Mouse (Mus musculus) frontal cortex, postnatal 25 days (tissue): Measurements from ENCODE around the gene Kmt2b.

Experiments
- DNase-seq, 2 experiments: peaks; one replicate each; pipeline ENCODE4 v3.0.0; 2022; ENCODE audit warnings: low spot score in 2 of 2

The Kmt2b gene

DNA sequence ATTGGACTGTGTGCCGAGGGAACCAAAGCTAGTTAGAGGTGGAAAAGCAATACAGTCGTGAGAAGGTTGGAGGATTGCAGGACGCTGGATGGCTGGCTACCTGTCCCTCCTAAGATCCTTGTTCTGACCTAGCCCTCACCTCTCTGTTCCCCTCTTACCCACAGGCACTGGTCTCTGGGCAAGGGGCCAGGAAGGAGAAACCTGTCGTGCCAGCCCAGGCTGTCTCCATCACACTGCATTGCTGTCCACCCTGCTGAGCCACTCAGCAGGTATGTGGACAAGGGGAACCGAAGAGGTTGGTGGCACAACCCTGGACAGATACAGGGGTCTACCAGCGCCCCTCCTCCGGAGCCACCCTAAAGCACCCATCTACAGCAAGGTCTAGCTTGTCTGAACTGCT is 12.1 kb upstream of the Kmt2b start:
- no peak for DNase-seq

- peak; percentile 74 to 82 for DNase-seq
These were observed 11.4 kb upstream of the Kmt2b start for GRCm38 (mm10) chr7:30599933-30600353.

GRCm38 (mm10) chr7:30598786-30599185 is 10.3 kb upstream of the Kmt2b start, which contains the start of gene Zbtb32:
Gene Zbtb32 (minus strand): TSS chr7:30598909.
- DNase-seq = no peak

DNA sequence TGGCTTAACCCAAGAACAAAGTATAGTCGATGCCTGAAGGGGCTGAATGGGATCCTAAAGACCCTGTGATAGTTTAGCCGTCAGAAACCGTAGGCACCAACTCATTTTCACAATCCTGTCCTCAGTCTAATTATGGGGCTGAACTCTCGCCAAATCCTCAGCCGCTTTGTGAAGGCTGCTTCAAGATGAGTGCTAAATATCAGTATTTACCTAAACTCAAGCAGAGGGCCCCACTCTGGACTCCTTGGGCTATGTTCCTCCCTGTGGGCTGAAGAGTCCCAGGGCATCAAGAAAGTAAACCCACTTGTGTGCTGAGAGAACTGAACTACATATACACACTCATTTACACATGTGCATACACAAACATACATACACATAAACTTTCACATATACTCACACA is 8.3 kb upstream of the Kmt2b start:
- no peak for DNase-seq

- DNase-seq = no peak
These were observed 7.6 kb upstream of the Kmt2b start for GRCm38 (mm10) chr7:30596093-30596492.

DNA sequence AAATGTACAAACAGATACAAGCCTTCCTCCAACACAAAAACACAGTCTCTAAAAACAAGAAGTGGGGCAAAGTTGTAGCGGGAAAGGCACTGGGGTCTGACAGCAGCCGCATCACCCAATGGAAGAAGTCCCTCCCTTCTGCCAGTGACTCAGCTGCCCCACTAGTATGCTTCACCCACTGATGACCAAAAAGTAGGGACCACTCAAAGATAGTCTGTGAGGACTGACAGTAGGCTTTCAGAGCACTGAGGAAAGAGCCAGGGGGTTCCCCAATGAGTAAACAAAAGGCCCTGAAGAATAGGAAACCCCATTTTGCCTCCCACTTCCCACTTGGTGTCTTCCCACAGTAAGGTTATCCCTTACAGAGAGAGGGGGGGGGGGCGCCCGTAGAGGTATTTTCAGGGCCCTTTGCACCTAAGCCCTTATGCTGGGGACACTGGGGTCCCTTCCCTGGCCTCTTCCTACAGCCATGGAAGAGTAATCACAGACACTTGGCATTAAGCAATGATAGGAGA is 6.0 kb upstream of the Kmt2b start:
- DNase-seq = no peak

DNA sequence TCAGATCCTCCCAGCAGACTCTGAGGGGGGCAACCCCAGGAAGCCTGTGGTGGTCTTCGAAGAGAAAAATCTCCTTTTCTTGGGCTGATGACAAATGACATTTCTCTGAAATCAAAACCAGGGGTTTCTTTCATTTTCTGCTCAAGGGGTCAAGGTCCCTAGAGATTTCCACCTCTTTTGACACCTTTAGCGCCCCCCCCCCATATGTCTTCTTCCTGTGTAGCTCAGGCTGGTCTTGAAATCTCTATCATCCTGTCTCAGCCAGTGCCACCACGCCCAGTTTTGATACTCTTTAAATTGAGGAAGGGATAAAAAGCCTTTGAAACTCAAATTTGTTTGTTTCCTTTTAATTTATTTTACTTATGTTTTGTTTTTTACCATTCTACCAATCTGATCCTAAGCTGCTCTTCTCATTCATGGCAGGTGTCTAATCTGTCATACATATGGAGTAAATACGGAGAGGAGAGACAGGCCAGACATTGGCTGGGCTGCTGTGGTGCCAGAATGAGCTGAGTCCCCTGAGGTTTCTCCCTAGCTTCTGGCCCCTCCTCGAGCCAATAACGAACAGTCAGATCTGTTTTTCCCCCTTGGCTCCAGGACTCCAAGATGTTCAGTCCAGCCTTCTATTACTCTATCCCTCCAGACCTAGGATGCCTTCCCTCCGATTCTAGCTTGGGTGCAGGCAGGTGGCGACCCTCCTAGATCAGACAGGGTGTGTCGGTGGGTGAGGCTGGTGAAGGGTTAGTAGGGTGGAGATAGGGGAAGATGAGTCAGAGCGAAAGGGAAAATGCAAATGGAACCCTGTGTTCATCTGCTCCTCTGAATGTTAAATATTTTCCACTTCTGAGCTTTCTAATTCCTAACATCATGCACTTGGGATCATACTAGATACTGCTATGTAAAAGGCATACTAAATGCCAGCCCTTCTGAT is 5.3 kb upstream of the Kmt2b start:
- no peak for DNase-seq

GRCm38 (mm10) chr7:30592772-30593423 is 4.4 kb upstream of the Kmt2b start:
- DNase-seq = no peak

DNA sequence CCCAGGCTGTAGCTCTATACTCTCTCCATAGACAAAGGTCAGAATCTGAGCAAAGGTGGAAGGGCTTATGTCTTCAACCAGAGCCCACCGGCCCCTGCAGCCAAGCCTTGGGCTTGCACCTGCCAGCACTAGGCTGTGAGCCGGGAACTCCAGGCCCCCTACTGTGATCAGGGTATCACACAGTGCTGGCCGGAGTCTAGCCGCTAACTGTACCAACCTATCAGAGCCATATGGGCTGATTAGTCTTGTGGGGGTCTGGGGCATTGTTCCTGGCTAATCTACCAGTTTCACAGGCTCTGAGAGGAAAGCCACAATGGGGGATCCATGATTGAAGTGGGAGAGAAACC is 3.1 kb upstream of the Kmt2b start:
- no peak for DNase-seq

GRCm38 (mm10) chr7:30590927-30591604 is 2.5 kb upstream of the Kmt2b start:
- DNase-seq = no peak

GRCm38 (mm10) chr7:30589435-30590301 is 1.1 kb upstream of the Kmt2b start:
- DNase-seq = peak; percentile 71 to 72

- DNase-seq = peak; percentile 20 to 48
These were observed 471 bp downstream of the Kmt2b start for GRCm38 (mm10) chr7:30587842-30588667.

DNA sequence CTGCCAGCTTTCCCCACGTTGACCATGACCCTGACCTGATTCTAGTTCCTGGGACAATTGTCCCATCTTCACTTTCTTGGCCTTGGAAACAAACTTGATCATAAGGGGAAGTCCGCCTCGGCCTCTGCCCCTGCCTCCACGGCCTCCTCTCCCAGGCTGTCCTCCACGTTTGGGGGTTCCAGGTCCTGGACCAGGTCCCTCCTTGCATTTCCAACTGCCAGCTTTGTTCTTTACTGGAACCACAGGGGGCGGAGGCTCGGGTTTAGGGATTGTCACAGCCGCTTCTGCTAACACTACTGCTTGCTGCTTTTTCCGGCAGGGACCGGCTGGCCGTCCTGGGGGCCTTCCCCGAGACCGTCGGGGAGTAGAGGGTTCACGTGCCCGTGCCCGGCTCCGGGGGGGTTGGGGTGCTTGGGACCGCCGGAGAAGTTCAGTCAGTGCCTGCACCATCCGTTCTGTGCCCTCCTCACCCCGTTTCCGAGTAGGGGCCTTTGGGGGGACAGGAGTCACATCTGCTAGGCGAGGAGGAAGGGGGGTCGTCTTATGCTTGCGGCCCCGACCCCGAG is 2.0 kb downstream of the Kmt2b start:
- DNase-seq = no peak

DNA sequence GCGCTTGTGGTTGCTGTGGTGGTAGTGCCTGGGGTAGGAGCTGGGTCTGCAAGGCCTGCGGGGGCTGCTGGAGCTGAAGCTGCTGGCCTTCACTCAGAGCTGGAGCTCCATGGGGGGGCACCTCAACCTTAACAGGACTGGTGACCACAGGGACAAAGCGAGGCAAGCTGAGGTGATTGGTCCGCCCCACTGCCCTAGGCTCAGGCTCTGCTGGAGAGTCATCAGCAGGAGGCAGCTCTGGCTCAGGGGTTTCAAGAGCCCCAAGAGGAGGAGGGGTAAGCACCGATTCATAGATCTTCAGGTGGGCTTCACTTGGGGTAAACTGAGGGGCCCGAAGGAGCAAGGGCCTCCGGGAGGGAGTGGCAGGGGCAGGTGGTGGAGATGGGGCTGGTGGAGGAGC is 3.4 kb downstream of the Kmt2b start:
- no peak for DNase-seq

DNA sequence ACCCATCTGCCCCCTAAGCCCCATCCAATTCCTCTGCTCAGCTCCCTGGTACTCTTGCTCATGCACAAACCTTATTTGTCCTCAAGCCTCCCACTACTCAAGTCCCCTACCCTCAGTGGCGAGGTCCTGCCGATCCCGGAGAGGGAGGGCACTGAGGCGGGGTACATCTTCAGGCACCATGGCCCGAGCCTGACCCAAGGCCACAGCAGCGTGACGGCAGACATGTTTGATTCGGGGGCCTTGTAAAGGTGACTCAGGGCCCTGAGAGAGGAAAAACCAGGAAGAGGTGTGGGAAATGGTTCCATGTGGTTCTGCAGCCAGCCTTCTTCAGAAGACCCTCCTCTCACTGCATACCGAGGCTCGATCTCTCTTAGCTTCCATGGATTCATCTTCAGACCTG is 4.2 kb downstream of the Kmt2b start:
- no peak for DNase-seq

- no peak for DNase-seq
These were observed 7.0 kb downstream of the Kmt2b start for GRCm38 (mm10) chr7:30581547-30581946.

GRCm38 (mm10) chr7:30579950-30580349 is 8.6 kb downstream of the Kmt2b start:
- DNase-seq = no peak

DNA sequence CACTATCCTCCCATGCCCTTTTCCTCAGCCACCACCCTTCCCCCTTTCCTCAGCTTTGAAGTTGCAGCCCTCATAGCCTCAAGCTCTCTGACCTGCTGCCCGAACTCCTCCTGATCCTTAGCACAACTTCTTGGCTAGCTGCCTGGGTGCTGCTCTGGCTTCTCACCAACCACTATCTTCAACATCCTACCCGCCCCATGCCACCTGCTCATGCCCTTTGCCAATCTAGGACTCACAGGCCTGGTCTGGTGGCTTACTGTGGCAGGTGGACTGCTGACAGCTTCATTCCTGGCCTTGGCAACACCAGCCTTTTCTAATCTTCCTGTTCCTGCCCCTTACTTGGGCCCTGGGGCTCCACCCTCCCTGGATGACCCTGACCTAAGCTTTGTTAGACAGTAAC is 15.6 kb downstream of the Kmt2b start:
- no peak for DNase-seq

GRCm38 (mm10) chr7:30572389-30572788 is 16.1 kb downstream of the Kmt2b start:
- no peak for DNase-seq

DNA sequence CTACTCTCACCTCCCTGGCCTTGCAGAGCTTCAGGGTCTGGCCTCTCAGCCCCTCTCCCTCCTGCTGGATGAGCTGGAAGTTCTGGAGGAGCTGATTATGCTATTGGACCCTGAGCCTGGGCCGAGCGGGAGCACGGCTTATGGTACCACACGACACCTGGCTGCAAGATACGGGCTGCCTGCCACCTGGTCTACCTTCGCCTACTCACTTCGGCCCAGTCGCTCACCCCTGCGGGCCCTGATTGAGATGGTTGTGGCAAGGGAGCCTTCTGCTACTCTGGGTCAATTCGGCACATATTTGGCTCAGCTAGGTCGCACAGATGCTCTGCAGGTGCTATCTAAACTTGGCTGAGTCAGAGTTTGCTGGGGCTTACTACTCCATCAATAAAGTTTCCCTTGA is 21.0 kb downstream of the Kmt2b start:
- DNase-seq = no peak
